Mouse (Mus musculus) thymus, postnatal 25 days (tissue): ENCODE measurements around the gene Lrrc10.
"Not testable (repeated sequence)": the region's sequence is repeated elsewhere in the genome, so short reads cannot be mapped to it uniquely, and the experiment has no call there.

Source experiments
- DNase-seq: peaks from one replicate; pipeline ENCODE4 v3.0.0; 2022

The Lrrc10 gene

GRCm38 (mm10) chr10:117045175-117046056 is at the start of gene Lrrc10:
Gene Lrrc10 (plus strand): TSS chr10:117045341.
- DNase-seq: no peak

DNA sequence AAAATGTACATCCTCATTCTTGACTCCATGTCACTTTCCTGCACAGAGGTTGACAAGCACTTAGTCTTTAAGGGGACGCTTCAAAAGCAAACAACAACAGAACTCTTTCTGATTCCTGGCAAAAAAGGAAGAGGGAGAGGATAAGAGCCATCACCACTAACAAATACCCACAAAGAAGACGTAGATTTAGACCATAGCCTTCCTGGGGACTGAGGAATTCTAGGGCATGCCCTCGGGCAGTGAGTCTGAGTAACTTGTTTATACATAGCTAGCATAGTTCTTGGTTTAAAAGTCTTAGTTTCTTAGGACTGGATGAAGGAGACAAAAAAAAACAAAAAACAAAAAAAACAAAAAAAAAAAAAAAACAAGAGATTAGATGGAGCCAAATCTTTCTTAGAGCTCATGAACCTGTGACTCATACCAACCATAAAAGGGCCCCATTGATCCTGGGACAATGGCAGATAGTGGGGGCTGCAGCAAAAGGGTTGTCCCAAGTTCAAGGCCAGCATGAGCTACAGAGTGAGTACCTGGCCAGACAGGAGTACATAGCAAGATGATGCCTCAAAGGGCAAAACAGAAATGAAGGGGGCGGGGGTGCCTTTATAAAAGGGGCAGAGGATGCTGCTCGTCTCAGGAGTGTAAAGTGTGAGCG is 49.4 kb upstream of the Lrrc10 start:
- DNase-seq: no peak

DNA sequence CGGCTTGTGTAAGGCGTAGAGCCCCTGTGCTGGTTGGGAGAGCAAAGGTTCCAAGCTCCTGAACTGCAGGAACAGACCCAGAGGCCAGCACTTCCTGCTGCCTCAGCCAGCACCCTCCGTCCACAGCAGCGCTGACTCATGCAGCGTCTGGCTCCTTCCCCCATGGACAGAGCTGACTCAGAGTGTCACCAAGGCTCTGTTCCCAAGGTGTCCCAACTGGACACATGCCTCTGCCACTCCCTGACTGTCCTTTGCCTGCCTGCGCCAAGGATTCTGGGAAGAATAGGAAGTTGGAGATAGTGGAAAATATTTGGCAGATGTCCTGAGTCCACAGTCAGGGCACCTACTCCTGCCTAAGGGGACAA is 48.9 kb upstream of the Lrrc10 start:
- DNase-seq: no peak

GRCm38 (mm10) chr10:116998716-116999455 is 46.3 kb upstream of the Lrrc10 start:
- DNase-seq: no peak

- no peak for DNase-seq
Observed at GRCm38 (mm10) chr10:117000975-117001374, 44.2 kb upstream of the Lrrc10 start.

GRCm38 (mm10) chr10:117004695-117005094 is 40.4 kb upstream of the Lrrc10 start:
- DNase-seq: no peak

DNA sequence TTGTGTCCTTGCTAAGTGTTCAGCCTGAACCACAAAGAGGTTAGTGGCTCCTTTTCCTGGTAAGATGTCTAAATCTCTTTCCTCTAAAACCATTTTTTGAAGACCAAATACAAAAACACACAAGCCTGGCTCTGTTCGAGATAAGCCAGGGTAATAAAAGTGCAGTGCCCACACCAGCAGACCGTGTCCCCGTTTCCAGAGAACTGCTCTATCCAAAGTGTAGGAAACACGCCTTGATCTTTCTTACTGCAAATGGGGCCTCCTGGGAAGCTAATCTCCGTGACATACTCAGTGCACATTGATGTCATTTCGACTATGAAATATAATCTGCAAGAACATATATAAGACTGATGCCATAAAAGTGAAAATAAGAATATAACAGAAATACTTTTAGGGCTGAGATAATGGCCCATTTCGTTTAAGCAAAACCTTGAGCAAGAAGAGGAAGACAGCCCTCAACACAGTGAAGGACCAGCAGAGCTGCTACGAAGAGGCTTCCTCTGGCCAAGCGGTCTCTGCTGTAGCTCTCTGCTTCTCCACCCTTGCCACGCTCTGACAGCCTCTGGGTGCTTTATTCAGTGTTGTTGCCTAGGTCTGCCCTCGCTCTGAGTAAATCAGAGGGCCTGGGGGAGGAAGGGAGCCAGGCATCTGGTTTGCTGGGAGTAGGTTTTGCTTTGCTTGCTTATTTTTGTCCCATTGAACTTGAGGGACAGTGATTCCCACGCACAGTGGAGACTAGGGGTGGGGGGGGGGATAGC is 39.3 kb upstream of the Lrrc10 start:
- no peak for DNase-seq

DNA sequence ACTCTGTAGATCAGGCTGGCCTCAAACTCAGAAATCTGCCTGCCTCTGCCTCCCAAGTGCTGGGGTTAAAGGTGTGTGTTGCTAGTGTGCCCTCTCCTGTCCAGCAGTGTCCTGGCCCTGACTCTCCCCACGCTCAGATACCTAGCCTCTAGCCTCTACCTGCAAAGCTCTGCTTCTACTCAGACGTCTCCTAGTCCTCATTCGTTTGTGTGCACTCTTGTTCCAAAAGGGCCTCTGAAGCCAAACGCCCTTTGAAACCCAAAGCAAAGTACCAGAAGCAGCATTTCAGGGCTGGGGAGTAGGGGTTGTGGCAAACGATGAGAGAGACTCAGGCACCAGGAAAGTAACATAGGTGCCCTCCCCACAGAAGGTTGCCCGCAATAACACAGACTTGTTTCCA is 35.5 kb upstream of the Lrrc10 start:
- DNase-seq: no peak

DNA sequence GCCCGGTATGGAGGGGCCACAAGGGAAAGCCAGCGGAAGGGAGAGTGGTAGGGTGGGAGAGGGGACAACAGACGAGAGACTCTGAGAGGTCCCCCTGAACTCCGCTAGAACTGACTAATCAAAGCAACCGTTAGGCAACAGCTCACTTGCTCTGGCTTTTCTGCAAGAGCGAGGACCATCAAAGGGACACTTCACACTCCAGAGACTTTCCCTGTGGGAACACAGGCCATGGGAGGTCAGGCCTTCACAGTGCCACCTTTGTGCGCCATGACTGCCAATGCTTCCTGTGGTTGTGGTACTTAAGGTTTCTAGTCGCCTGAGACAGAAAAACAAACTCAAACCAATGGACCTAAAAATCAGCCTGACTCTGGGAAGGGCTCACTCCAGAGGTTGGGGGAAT is 34.1 kb upstream of the Lrrc10 start:
- no peak for DNase-seq

DNA sequence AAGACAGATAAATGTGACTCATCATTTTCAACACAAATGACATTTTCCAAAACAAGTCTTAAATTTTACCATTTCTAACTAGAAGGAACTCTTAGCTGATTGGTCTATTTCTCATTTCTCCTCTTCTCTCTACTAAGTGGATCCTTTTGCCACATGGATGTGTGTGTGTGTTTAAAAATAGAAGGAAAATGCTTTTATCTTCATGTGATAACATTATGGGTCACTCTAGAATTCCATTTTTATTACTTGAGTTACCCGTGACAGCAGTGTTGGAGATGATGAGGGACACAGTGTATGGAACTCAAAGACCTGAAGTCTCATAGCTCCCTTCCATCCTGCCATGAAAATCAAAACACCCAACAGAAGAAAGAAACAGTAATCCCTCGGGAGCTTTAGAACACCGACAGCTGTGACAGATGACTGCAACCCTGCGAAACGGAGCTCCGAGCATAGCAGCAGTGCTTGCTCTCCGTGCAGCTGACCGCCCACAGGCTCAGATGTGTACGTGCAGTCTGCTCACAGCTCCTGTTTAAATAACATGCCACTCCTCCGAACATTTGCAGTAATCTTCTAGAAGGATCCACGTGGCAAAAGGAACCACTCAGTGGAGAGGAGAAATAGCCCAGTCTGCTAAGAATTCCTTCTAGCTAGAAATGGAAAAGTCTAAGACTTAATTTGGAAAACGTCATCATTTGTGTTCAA is 31.3 kb upstream of the Lrrc10 start:
- no peak for DNase-seq

- DNase-seq: no peak
Observed at GRCm38 (mm10) chr10:117014565-117014964, 30.6 kb upstream of the Lrrc10 start.

DNA sequence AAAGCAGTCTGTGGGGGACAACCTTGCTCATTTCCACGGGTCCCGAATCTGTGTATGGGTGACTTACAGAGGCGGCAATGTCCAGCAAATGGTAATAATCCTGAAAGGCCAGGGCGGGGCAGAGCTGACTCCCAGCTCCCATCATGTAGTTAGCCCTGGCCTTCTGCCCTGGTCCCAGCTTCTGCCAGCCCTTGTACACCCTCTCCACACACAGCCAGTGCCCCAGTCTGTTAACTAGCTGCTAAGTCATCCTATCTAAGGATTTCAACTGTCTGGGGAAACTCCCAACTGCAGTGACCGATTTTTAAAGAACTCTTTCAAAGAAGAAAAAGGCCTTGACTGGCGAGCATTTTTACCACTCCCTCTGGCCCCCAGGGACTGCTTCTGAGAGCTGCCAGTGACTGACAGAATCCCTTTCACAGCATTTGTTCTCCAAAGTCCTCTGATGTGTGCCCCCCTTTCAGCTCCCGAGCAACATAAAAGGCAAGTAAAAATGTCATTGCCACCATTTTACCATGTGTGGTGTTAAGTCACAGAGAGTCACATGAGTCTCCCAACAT is 26.8 kb upstream of the Lrrc10 start:
- DNase-seq: no peak

GRCm38 (mm10) chr10:117021020-117021754 is 24.0 kb upstream of the Lrrc10 start:
- no peak for DNase-seq

GRCm38 (mm10) chr10:117023693-117024092 is 21.4 kb upstream of the Lrrc10 start:
- DNase-seq: no peak

GRCm38 (mm10) chr10:117025776-117026175 is 19.4 kb upstream of the Lrrc10 start:
- DNase-seq: not testable (repeated sequence)

GRCm38 (mm10) chr10:117026176-117026575 is 19.0 kb upstream of the Lrrc10 start:
- no peak for DNase-seq

DNA sequence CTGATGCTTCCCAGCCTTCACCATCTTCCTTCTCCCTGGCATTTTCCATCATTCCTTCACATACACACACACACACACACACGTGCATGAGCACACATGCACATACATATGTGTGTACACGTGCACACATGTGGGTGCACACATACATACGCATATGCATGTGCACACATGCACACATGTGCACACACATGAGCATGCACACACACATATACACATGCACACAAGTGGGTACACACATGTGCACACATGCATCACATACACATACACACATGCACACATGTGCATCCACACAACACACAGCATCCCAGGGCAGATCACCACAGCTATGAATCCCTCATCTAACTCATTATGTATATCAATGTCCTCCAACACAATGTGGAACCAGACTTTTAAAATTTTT is 14.0 kb upstream of the Lrrc10 start:
- DNase-seq: no peak

DNA sequence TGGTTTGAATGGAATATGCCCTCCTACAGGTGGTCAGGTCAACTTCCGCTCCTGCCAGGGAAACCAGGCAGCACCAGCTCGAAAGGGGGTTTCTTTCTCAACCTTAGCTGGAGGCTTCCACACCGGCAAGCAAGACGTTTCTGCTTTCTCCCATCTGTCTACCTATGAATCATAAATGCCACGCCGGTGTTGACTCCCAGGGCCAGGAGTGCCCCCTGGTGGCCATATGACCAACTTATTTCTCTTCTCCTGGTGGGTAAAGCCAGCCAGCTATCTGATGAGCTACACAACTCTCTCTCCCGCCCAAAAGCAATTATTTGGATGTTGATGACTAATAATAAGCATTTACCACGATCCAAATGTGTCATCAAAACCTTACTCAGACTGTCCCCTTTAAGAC is 11.4 kb upstream of the Lrrc10 start:
- peak; percentile 77 for DNase-seq

DNA sequence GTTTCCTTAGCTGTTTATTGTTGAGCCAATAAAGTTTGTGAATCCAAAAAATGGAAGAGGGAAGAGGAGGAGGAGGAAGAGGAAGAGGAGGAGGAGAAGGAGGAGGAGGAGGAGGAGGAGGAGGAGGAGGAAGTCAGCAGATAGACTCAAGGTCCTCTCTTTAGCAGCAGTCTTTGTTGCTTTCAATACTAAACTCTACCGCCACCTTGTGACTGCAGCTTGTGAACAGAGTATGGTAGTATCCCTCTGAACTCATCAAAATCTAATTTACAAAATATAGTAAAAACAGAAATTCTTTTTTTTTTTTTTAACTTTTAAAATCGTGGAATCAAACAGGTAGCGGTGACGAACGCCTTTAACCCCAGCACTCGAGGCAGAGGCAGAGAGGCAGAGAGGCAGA is 4.8 kb upstream of the Lrrc10 start:
- DNase-seq: no peak

DNA sequence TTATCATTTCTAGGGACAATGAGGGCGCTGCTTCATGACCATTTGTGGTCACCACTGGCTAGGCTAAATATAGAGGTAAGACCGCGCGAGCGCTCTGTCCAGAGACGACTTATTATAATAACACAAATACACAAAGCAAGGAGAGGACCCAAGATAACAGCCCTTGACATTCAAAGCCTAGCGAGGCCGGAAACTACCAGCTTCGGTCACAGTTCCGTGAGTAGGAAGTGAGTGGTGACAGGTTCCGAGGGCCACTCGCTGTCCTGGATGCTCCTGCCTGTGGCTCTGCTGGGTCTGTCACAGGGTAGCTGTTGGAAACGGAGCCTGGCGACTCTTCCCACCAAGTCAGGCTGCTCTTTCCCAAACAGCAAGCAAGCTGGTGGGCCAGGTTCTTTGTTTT is 2.8 kb upstream of the Lrrc10 start:
- no peak for DNase-seq

DNA sequence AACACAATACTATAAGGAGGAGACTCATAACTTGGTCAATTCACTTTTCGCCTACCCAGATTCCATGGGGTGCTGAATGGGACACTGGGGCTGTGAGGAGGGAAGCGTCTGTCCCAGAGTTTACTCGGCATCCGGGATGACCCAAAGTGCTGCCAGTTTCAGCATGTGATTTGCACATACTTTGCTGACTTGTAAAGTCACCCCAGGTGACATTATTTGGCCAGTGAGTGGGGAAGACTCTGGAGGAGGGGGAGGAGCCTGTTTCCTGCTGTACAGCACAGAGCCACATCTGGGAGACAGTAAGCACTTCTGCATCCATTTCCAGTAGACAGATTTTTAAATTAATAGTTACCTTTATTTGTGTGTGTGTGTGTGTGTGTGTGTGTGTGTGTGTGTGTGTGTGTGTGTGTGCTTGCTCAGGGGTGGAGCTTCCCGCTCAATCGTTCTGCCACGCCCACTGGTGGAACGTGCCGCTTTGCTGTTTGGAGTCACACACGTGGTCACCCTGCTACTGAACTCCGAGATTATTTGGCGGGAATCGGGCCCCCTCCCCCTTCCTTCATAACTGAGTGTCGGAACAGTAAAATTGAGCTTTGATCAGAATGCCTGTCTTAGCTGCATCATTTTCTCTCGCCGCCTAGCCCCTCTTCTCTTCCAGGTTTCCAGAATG is 1.5 kb upstream of the Lrrc10 start:
- DNase-seq: not testable (repeated sequence)
